ENCODE assay signal across 11 mouse cellular contexts in genomic region chr16:52064309-52065105, GRCm38 (mm10). TPM values are rescaled to one million over a fixed set of nuclear protein-coding genes. Genes with fewer than 3 reads are reported as not detected.
DNase-seq lines count a peak whose midpoint lies in the region; ATAC-seq and TF ChIP-seq lines count a peak whose summit lies in the region.
"Had no signal": no experiment of that assay in that cellular context is flagged by ENCODE, and none has a peak within 500 bp of the region (broad histone marks: within the 10 kb centered on the region; RNA-seq: fewer than 3 reads in every experiment).

No protein-coding gene starts in this region.

- 33% methylated on average over 12 of the region's 12 CpGs for WGBS in heart, adult 2 months
- 78% methylated on average over 12 of the region's 12 CpGs for WGBS in midbrain, embryonic 13.5 days
- WGBS in midbrain, postnatal 0 days = 72% methylated on average over 12 of the region's 12 CpGs
- 53% methylated on average over 12 of the region's 12 CpGs for WGBS in heart, embryonic 15.5 days

- H3K27ac ChIP-seq in heart, adult 2 months = peak overlapping the region; percentile 67
- peak overlapping the region; percentile 25; the same call in 1 of the 2 replicates for H3K27ac ChIP-seq in midbrain, embryonic 13.5 days
- no peak overlapping the region for H3K27ac ChIP-seq in midbrain, postnatal 0 days (ENCODE audit: low read depth, low read length)
- peak overlapping the region; percentile 53 for H3K27ac ChIP-seq in heart, embryonic 15.5 days
- H3K27ac ChIP-seq: macrophage had no signal

- peaks cover 21% of the 10 kb centered on the region for H3K36me3 ChIP-seq in heart, adult 2 months (ENCODE audit: control insufficient read depth, insufficient read depth, low read length)
- H3K36me3 ChIP-seq in midbrain, embryonic 13.5 days = no peaks in the 10 kb centered on the region
- H3K36me3 ChIP-seq in midbrain, postnatal 0 days (ENCODE audit: insufficient read depth, low read length) = no peaks in the 10 kb centered on the region
- no peaks in the 10 kb centered on the region for H3K36me3 ChIP-seq in heart, embryonic 15.5 days

- TF ChIP-seq CTCF in heart, adult 2 months (IDR thresholded peaks at IDR 0.05) = no peak
- no peak for TF ChIP-seq CTCF in midbrain, postnatal 0 days (IDR thresholded peaks at IDR 0.05)

- H3K4me3 ChIP-seq in heart, adult 2 months = no peak overlapping the region
- no peak overlapping the region for H3K4me3 ChIP-seq in midbrain, embryonic 13.5 days (replicated peaks)
- no peak overlapping the region for H3K4me3 ChIP-seq in midbrain, postnatal 0 days (ENCODE audit: low read depth, low read length)
- H3K4me3 ChIP-seq in heart, embryonic 15.5 days = no peak overlapping the region

- H3K4me2 ChIP-seq in midbrain, embryonic 13.5 days (replicated peaks) = no peak overlapping the region
- no peak overlapping the region for H3K4me2 ChIP-seq in midbrain, postnatal 0 days (ENCODE audit: low read depth, low read length, poor library complexity, severe bottlenecking)
- peak overlapping the region; percentile 4; the same call in 1 of the 2 replicates for H3K4me2 ChIP-seq in heart, embryonic 15.5 days

- no peaks in the 10 kb centered on the region for H3K9me3 ChIP-seq in midbrain, embryonic 13.5 days
- no peaks in the 10 kb centered on the region for H3K9me3 ChIP-seq in midbrain, postnatal 0 days (ENCODE audit: low read length)
- H3K9me3 ChIP-seq in heart, embryonic 15.5 days (replicated peaks) = no peaks in the 10 kb centered on the region

- H3K27me3 ChIP-seq in heart, adult 2 months (ENCODE audit: control insufficient read depth, insufficient read depth, low read length) = no peaks in the 10 kb centered on the region
- no peaks in the 10 kb centered on the region for H3K27me3 ChIP-seq in midbrain, embryonic 13.5 days
- no peaks in the 10 kb centered on the region for H3K27me3 ChIP-seq in midbrain, postnatal 0 days (ENCODE audit: insufficient read depth, low read length)
- H3K27me3 ChIP-seq in heart, embryonic 15.5 days = no peaks in the 10 kb centered on the region

- TF ChIP-seq POLR2A in heart, adult 2 months (IDR thresholded peaks at IDR 0.05; ENCODE audit: insufficient read depth, low read depth, low read length) = no peak

- no peak overlapping the region for H3K9ac ChIP-seq in heart, adult 2 months (ENCODE audit: low read depth, low read length)
- no peak overlapping the region for H3K9ac ChIP-seq in midbrain, embryonic 13.5 days (replicated peaks)
- no peak overlapping the region for H3K9ac ChIP-seq in midbrain, postnatal 0 days (replicated peaks; ENCODE audit: low read length, poor library complexity, severe bottlenecking)
- H3K9ac ChIP-seq in heart, embryonic 15.5 days = no peak overlapping the region

- peaks cover 5% of the 10 kb centered on the region; the same call in 1 of the 2 replicates for H3K79me2 ChIP-seq in heart, adult 2 months (replicated peaks; ENCODE audit: control insufficient read depth, insufficient read depth, low read length)

- peaks cover 16% of the 10 kb centered on the region for H3K4me1 ChIP-seq in heart, adult 2 months (ENCODE audit: control insufficient read depth, insufficient read depth, low read length)
- H3K4me1 ChIP-seq in midbrain, embryonic 13.5 days (replicated peaks) = peaks cover 26% of the 10 kb centered on the region
- H3K4me1 ChIP-seq in midbrain, postnatal 0 days (ENCODE audit: insufficient read depth, low read length) = peaks cover 3% of the 10 kb centered on the region; the same call in 1 of the 2 replicates
- H3K4me1 ChIP-seq in heart, embryonic 15.5 days (replicated peaks) = peaks cover 58% of the 10 kb centered on the region

- no peak for DNase-seq in heart, adult 2 months
- DNase-seq in heart, postnatal 36 days = no peak
- DNase-seq in midbrain, postnatal 0 days (ENCODE audit: low spot score) = no peak
- peak; percentile 66 to 76 for DNase-seq in natural killer cell, adult 2 months (ENCODE audit: low spot score in 2 of 2)
- no peak for DNase-seq in ovary, postnatal 36 days (ENCODE audit: low spot score)
- no peak for DNase-seq in c-Kit-positive CD71-positive TER-119-positive erythroid progenitor cells, embryonic 14.5 days (ENCODE audit: low spot score)
- DNase-seq: B cell, adult 2 months; gastrocnemius, postnatal 14 days had no signal

- 0 out of 2 replicates have a peak, but pooled peaks have one; percentile 34 for ATAC-seq in midbrain, embryonic 13.5 days
- no peak for ATAC-seq in midbrain, postnatal 0 days (ENCODE audit: low FRiP score)
- ATAC-seq in heart, embryonic 15.5 days (replicated peaks; ENCODE audit: insufficient number of reproducible peaks, insufficient read depth, low FRiP score, low read depth) = peak; percentile 58; the same call in 1 of the 2 replicates

- intact Hi-C loops in heart, adult 2 months (cut with DNase I) = no loop called here
- intact Hi-C loops in heart, postnatal 36 days (cut with DNase I) = no loop called here

- no peak for TF ChIP-seq EP300 in heart, adult 2 months (IDR thresholded peaks at IDR 0.05; ENCODE audit: insufficient read depth, low read depth, low read length)

RNA-seq across cellular contexts. Expression of gene Cblb, which starts 33.5 kb away (rescaled TPM):
- total RNA-seq in heart, adult 2 months (2021) = 10 to 100 TPM; 13.6 to 14.0 TPM
- 7.5 and 9.8 TPM in 2 replicates for polyA plus RNA-seq in heart, adult 2 months (2012; rRNA removed)
- 10 to 100 TPM; 15.6 to 18.1 TPM for total RNA-seq in heart, postnatal 36 days (2021)
- polyA plus RNA-seq in midbrain, embryonic 13.5 days (2015; fragmentation: Nextera tagmentation; extraction: Ambion mirVana) = 19.2 and 20.1 TPM in 2 replicates
- total RNA-seq in midbrain, postnatal 0 days (2014; rRNA removed) = 12.0 and 12.6 TPM in 2 replicates
- polyA plus RNA-seq in midbrain, postnatal 0 days (2015; fragmentation: Nextera tagmentation; extraction: Ambion mirVana) = 4.1 and 4.5 TPM in 2 replicates
- polyA plus RNA-seq in heart, embryonic 15.5 days (2015; fragmentation: Nextera tagmentation; extraction: Ambion mirVana) = 7.9 and 12.5 TPM in 2 replicates

Comparison
In these comparisons a context has a peak if more than half of its experiments do, and no peak if none do; other contexts are left out.
1. DNase-seq: peak in natural killer cell, adult 2 months (2 of 2); none in heart, adult 2 months (0 of 2), heart, postnatal 36 days (0 of 2), midbrain, postnatal 0 days (single experiment), ovary, postnatal 36 days (single experiment) and c-Kit-positive CD71-positive TER-119-positive erythroid progenitor cells, embryonic 14.5 days (single experiment).